Mouse (Mus musculus): ENCODE data around the gene Tagln2.

Gene Tagln2

DNA sequence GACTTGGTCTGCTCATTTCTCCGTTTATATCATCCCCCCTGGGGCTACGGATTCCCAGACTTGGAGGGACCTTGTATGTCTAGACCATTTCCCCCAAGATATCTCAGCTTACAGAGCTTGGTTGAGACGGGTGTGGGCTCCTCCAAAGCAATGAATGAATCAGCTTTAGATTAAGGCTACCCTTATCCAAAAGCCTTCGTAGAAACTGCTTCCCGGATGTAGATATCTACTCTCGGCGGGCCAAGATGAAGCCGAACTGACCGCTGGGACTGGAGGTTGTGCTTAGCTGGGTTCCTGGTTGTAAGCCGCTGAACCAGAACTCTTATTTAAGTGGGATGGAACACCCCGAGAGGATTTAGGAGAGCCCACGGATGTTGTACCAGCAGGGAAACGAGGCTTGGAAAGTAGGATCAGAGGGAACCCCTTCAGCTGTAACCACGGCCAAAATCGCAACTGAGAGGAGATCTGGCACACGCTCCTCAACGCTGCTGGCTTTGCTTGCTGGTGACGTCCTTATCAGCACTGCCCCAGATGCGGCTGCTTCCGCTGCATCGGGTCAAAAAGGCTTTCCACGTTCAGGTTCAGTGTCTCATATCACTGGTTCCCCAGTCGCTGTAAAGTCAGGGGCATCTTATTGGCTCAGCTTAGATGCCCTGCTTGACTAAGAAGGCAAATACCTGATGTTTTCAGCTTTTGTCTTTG lies 26.7 kb downstream of the Tagln2 start:
- no peak for DNase-seq (ENCODE audit: low spot score)

DNA sequence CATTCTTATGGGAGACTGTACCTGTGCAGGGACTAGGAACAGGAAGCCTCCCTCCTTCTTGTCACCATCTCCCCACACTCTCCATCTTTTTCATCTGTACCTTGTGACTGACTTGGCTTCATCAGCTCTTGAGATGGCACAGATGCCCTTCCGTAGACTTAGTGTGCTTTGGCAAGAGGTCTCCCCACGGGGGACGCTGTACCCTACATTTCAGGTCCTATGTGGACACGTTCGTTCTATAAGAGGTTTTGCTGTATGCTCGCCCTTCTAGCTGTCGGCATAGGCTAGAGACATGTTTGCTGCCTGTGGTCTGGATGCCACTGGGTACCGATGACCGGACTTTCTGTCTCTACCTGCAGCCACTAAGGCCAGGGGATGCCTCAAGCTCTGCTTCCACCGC lies 27.6 kb downstream of the Tagln2 start:
- no peak for DNase-seq (ENCODE audit: low spot score)

DNA sequence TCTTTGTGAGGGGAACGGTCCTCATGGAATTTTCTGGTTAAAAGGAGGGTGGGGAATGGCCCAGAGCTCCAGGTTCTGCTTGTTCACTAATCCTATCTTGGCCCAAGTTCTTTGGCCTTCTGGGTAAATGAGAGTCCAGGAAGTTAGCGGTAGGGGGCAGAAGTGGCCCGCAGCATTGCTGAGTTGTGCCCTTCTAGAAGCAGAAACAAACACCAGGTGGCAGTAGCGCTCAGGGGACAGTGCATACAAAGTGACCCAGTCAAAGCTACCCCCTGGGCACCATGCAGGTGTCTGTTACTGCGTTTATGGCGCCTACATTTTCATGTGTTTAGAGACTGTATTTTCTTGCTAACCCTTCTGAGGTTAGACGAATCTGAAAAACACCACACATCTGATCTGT lies 28.9 kb downstream of the Tagln2 start:
- DNase-seq (ENCODE audit: low spot score), result peak; percentile 95

DNA sequence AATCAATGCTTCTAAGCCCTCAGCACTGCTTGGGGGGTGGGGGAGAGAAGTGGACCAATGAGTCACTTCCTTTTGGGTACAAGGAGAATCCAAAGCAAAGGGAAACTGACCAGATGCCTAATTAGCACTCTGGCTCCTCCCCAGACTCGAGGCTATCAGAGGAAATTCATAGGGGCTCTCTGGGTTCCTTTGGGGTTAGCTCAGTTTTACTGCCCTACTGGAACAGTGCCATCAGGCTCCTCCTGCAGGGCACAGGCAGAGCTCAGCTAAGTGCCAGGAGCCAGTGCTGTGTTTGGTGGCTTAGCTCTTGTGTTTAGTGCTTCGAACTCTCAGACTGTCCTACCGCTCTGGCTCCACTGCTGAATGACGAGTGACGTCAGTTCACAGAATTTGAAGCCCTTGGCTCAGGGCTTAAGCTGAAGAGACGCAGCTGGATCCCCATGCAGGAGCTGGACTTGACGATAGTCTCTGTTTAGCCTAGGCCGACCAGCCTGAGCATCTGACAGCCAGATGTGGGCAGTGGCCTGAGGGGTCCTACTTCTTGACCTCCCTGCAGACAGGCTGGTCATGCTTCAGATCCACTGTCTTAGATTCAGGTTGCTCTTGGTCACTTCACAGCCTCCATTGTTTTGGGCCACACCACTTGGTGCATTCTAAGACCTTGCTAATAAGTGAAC lies 30.8 kb downstream of the Tagln2 start:
- peak; percentile 76 for DNase-seq (ENCODE audit: low spot score)

DNA sequence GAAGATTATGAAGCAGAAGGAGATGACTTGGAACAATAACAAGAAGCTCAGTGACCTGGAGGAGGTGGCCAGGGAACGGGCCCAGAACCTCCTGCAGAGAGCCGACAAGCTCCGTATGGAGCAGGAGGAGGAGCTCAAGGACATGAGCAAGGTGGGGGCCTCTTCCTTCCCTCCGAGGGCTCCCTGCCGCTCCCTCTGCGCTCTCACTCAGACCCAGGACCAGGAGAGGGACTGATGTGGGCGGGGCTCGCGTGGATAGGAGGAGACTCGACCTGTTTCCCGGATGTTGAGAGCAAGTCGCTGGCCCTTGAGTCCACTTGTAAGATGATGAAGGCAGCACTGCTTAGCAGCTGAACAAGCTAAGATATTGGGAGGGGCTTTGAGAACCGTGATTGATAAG lies 32.7 kb downstream of the Tagln2 start:
- DNase-seq (ENCODE audit: low spot score), result peak; percentile 81

DNA sequence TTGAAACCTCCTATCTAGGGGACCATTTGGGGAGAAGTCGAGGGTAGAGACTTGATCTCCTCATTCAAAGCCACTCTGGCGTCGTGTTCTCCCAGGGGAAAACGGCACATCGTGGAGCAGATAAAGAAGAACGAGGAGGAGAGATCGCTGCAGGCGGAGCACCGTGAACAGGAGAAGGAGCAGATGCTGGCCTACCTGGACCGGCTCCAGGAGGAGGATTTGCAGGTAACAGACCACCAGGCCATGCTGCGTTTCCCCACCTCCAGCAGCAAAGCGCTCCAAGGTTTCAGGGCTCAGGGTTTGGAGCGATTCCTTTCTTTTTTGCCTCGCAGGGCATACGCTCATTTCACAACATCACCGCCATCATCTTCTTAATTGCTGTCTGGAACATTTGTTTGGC lies 35.3 kb downstream of the Tagln2 start:
- DNase-seq (ENCODE audit: low spot score), result no peak

DNA sequence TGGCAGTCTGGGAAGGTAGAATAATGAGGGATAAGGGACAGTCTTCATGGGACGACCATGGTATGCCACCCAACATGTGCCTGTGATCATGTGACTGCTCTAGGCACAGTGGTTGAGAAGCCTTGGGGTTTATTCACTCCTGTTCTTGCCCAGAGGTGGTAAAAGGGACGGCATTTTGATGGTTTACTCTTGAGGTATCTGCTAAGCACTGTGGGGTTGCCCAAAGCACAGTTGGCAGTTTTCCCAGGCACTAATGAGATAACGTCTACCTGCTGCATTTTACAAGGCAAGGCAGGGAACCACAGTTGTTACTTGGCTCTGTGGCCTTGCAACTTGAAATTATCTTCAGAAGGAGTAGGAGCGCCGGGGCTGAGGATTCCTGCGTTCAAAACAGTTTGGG lies 40.0 kb downstream of the Tagln2 start:
- DNase-seq (ENCODE audit: low spot score), result no peak

DNA sequence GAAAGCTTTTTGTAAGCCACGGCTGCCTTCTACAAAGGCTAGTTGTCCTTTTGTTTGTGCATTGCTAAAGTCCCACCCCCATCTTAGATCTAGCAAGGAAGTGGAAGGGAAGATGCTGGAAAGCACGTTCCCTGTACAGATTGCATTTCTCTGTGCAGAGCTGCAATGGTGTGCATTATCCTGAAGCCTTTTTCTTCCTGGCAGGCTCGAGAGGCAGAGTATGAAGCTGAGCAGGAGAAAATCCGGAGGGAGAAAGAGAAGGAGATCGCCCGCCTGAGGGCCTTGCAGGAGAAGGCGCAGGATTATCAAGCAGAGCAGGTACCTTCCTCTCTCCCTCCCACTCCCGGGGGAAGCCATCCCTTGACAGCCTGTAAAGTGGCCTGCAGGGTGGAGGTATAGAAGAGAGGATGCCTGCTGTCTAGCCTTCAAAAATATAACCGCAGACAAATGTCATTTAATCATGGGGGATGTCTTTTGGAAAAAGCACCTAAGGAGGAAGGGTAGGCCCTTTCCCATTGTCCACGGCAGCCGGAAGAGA lies 40.5 kb downstream of the Tagln2 start:
- no peak for DNase-seq (ENCODE audit: low spot score)

DNA sequence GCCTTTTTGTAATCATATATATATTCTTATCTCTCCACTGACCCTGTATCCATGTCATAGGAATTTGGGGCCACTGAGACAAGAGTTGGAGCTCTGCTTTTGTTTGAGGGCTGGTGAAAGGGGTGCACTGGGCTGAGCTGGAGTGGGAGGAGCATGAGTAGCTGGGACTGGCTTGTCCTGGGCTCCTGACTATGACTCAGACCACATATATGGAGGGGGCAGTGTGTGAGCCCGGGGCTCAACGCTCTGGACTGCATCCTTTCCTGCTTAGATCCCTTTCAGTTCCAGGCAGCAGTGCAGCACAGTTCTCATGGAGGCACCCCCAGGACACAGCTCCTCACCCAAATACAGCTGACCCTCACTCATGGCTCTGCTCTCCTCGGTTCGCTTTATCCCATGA lies 46.2 kb downstream of the Tagln2 start:
- no peak for DNase-seq (ENCODE audit: low spot score)

DNA sequence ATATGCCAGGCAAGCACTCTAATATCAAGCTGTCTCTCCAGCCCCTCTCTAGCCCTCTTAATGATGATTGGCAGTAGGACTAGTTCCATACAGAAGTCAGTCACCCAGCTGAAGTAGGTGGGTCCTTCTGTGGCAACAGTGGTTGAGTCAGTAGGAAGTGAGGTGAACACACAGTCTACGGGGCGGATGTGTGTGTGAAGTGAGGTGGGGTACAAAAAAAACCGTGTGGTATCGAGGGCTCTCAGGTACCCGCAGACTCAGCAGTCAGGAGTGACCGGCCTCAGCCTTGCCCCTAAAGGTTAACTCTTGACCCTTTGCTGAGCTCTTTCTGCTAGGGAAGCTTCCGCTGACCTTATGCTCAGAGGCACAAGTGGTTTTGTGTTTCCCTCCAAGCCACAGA lies 48.7 kb downstream of the Tagln2 start:
- peak; percentile 48 for DNase-seq (ENCODE audit: low spot score)

DNA sequence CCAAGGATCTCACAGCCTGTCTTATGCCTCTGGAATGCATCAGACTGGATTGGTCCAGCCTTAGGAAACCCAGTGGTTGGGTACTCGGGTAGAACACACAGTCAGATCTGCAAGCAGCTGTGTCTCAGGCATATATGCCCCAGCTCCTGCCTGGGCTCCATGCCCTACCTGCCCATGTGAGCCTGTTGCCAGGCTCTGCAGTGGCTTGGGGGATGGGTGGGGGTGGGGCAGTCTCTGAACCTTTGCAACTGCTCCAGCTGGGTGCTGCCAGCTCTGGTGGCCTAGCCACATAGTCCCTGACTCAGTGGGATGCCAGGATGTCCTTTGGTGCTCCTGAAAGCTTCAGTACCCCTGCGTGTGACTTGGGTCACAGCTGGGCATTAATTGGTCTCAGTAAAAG lies 49.5 kb downstream of the Tagln2 start:
- DNase-seq (ENCODE audit: low spot score), result no peak

DNA sequence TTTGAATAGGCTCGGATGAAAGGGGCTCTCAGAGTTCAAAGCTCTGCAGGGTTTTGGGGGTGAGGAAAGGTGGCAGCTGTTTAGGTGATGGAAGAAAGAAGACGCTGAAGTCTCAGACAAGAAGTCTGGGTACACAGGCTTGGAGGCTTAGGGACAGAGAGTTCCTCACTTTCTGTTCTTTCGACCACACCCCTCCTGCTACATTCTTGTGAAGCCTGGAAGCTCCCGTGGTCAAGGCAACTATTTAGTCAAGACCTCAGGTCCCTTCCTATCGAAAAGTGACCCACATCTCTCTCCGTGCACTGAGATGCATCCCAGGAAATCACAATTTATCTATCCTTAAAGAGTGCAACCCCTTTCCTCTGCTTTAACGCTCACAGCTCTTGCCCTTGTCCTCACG lies 49.9 kb downstream of the Tagln2 start:
- DNase-seq (ENCODE audit: low spot score), result no peak

DNA sequence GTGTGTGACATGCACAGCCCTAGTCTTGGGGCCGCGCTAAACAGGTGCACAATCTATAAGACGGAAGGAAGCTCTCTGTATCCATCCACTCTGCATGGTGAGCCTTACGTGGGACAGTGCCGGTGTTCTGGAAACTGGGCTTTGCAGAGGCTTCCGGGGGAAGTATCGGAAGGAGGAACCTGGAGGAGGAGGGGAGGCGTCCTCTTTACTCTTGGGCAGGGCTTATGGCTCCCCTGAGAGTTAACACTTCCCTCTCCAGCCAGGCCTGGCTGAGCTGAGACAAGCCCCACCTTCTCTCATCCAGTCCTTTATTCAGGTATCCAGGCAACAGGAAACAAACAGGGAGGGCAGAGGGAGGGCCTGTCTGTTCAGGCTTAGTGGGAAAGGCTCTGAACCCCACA lies 50.7 kb downstream of the Tagln2 start:
- DNase-seq (ENCODE audit: low spot score), result peak; percentile 82

DNA sequence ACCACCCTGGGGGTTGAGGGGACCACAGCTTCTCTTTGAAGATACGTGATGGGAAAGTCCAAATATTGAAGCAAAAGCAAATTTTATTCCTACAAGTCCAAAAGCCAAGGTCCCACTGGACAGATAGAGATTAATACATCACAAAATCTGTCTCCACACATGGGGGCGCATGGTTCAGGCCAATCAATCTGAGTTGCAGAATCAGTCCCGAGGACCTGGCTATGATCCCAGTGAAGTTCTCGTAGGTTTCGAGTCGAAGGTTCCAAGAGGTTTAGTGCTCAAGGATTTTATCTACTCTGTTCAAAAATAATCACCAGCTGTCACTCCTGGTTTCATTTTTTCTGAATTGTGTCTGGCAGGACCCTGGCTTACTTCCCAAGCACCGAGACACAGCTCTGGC lies 51.2 kb downstream of the Tagln2 start:
- no peak for DNase-seq (ENCODE audit: low spot score)

DNA sequence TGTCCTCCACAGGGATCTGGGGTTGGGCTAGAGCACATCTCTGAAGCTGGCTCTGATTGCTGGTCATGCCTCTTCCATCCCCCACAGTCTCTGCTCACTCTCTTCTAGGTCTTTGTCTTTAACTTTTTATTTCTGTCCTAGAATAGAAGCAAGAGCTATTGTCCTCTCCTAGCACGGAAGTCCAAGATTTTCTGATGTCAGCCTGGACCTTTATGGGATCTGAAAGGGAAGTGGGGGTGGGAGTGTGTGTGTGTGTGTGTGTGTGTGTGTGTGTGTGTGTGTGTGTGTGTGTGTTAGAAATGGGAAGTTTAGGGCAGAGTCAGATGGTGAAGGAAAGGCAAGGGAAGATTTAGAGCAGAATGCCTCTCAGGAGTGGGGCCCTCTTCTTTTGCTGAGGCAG lies 52.8 kb downstream of the Tagln2 start:
- no peak for DNase-seq (ENCODE audit: low spot score)

DNA sequence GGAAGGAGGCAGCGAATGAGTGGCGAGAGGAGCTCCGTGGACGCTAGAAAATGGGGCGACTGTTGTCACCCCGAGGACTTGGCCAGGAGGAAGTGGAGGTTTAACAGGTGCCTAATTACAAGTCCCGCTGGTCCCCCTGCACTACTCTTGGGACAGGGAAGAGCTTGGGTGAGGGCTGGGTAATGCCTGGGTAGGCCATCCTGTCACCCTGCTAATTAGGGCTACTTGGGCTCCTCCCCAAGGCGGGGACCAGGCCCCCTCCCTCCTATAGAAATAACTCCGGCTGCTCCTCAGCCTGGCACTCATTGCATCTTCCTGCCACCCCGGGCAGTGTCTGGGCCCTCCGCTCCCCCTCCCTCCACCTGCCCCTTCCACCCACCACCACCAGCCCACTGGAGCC lies 55.8 kb downstream of the Tagln2 start, which contains the start of gene Vsig8:
Gene Vsig8 (plus strand): TSS at position 301 of the 400 bp plus-strand sequence.
- DNase-seq (ENCODE audit: low spot score), result no peak
